Mouse (Mus musculus) hindbrain, embryonic 11.5 days (tissue): ENCODE data around the gene Ptpn11. TPM values are rescaled to one million over a fixed set of nuclear protein-coding genes. Genes with fewer than 3 reads are reported as not detected.
"Not testable (repeated sequence)": the region's sequence is repeated elsewhere in the genome, so short reads cannot be mapped to it uniquely, and the experiment has no call there.

Experiments used
- ATAC-seq: fragments of 200-750 bp; cut with Nextera tagmentation; 2 replicates; pipeline ENCODE4 v1.8.0; 2017; ENCODE audit warnings: mild to moderate bottlenecking, moderate TSS enrichment, moderate library complexity; ENCODE audit not compliant: low FRiP score
- DNase-seq: peaks from one replicate; pipeline ENCODE4 v3.0.0-alpha.2; 2015; ENCODE audit warnings: low spot score
- H3K27ac ChIP-seq: fragments of 300-500 bp; sonication (generic); 2 replicates; pipeline ENCODE4 v1.5.1; 2014; ENCODE audit warnings: mild to moderate bottlenecking, low read depth, low read length
- H3K27me3 ChIP-seq: fragments of 300-500 bp; sonication (generic); 2 replicates; pipeline ENCODE4 v1.6.1; 2014; ENCODE audit warnings: mild to moderate bottlenecking, low read length, moderate library complexity, mixed read lengths; ENCODE audit not compliant: control insufficient read depth, insufficient read depth
- H3K36me3 ChIP-seq: fragments of 300-500 bp; sonication (generic); 2 replicates; pipeline ENCODE4 v1.6.1; 2014; ENCODE audit warnings: mild to moderate bottlenecking, low read length, moderate library complexity, mixed read lengths; ENCODE audit not compliant: control insufficient read depth, insufficient read depth
- H3K4me1 ChIP-seq: fragments of 300-500 bp; sonication (generic); replicated peaks from 2 replicates; pipeline ENCODE4 v1.6.1; 2014; ENCODE audit warnings: low read length, mixed read lengths; ENCODE audit not compliant: control insufficient read depth, insufficient read depth
- H3K4me2 ChIP-seq: fragments of 300-500 bp; sonication (generic); replicated peaks from 2 replicates; pipeline ENCODE4 v1.6.1; 2014; ENCODE audit warnings: mild to moderate bottlenecking, low read depth, low read length
- H3K4me3 ChIP-seq: fragments of 300-500 bp; sonication (generic); 2 replicates; pipeline ENCODE4 v1.5.1; 2014; ENCODE audit warnings: low read depth, low read length
- H3K9ac ChIP-seq: fragments of 300-500 bp; sonication (generic); 2 replicates; pipeline ENCODE4 v1.6.1; 2014; ENCODE audit warnings: low read depth, low read length
- H3K9me3 ChIP-seq: fragments of 300-500 bp; sonication (generic); 2 replicates; pipeline ENCODE4 v1.6.1; 2016; ENCODE audit warnings: low read length; ENCODE audit not compliant: control insufficient read depth
- WGBS: fragments of 180-500 bp; shearing (Covaris S2); extraction: QIAGEN DNeasy Blood & Tissue Kit; methylation state at CpG from one replicate; pipeline ENCODE4 v1.1.7; 2014; 5-methylcytosine and 5-hydroxymethylcytosine counted together
- polyA plus RNA-seq: library from polyadenylated mRNA; unstranded; fragments of >200 nt; fragmentation: Nextera tagmentation; extraction: Ambion mirVana; gene quantifications from 2 replicates; pipeline ENCODE4 v1.2.1, GENCODE M21; 2014

Gene Ptpn11
- polyA plus RNA-seq, 1 experiment from 2014 or later: 32.4 TPM

- H3K4me3 ChIP-seq: no peak overlapping the region
- H3K4me2 ChIP-seq: no peak overlapping the region
- DNase-seq (no peak), ATAC-seq (no peak)
- no peak overlapping the region for H3K27ac ChIP-seq
- H3K27me3 ChIP-seq: no peaks in the 10 kb centered on the region
- H3K9ac ChIP-seq: no peak overlapping the region
- WGBS: 88% methylated on average over 2 of the region's 2 CpGs
- H3K9me3 ChIP-seq: no peaks in the 10 kb centered on the region
- no peaks in the 10 kb centered on the region for H3K4me1 ChIP-seq
- H3K36me3 ChIP-seq: 0 out of 2 replicates have a peak, but pooled peaks cover 1% of the 10 kb centered on the region
Observed at GRCm38 (mm10) chr5:121217313-121217634, 26.1 kb upstream of the Ptpn11 start.

- ATAC-seq, H3K27me3 ChIP-seq, H3K4me3 ChIP-seq, H3K36me3 ChIP-seq, H3K4me2 ChIP-seq, H3K27ac ChIP-seq, H3K9ac ChIP-seq, H3K9me3 ChIP-seq, H3K4me1 ChIP-seq, DNase-seq: not testable (repeated sequence)
- 90% methylated on average over 9 of the region's 9 CpGs for WGBS
Observed at GRCm38 (mm10) chr5:121216584-121217312, 25.6 kb upstream of the Ptpn11 start.

GRCm38 (mm10) chr5:121216126-121216446 is 24.9 kb upstream of the Ptpn11 start:
- Histone ChIP-seq H3K4me1 (no peaks in the 10 kb centered on the region), H3K36me3 (0 out of 2 replicates have a peak, but pooled peaks cover 10% of the 10 kb centered on the region), H3K9ac (no peak overlapping the region), H3K27me3 (no peaks in the 10 kb centered on the region), H3K27ac (no peak overlapping the region), H3K9me3 (no peaks in the 10 kb centered on the region), H3K4me2 (no peak overlapping the region), H3K4me3 (no peak overlapping the region)
- no peak for ATAC-seq
- 84% methylated on average over 12 of the region's 12 CpGs for WGBS
- no peak for DNase-seq

GRCm38 (mm10) chr5:121215380-121216125 is 24.4 kb upstream of the Ptpn11 start:
- no peak overlapping the region for H3K27ac ChIP-seq
- no peaks in the 10 kb centered on the region for H3K27me3 ChIP-seq
- DNase-seq (peak; percentile 85), ATAC-seq (no peak)
- H3K9ac ChIP-seq: no peak overlapping the region
- no peak overlapping the region for H3K4me2 ChIP-seq
- no peak overlapping the region for H3K4me3 ChIP-seq
- H3K4me1 ChIP-seq: no peaks in the 10 kb centered on the region
- WGBS: 49% methylated on average over 12 of the region's 13 CpGs
- no peaks in the 10 kb centered on the region for H3K9me3 ChIP-seq
- peaks cover 12% of the 10 kb centered on the region; the same call in 1 of the 2 replicates for H3K36me3 ChIP-seq

- H3K4me1 ChIP-seq: no peaks in the 10 kb centered on the region
- no peak overlapping the region for H3K4me2 ChIP-seq
- no peak overlapping the region for H3K27ac ChIP-seq
- no peak for DNase-seq
- H3K36me3 ChIP-seq: peaks cover 12% of the 10 kb centered on the region; the same call in 1 of the 2 replicates
- H3K9ac ChIP-seq: no peak overlapping the region
- H3K27me3 ChIP-seq: no peaks in the 10 kb centered on the region
- no peak for ATAC-seq
- H3K9me3 ChIP-seq: no peaks in the 10 kb centered on the region
- no peak overlapping the region for H3K4me3 ChIP-seq
- 59% methylated on average over 7 of the region's 7 CpGs for WGBS
Observed at GRCm38 (mm10) chr5:121214707-121215106, 23.5 kb upstream of the Ptpn11 start.

- ATAC-seq (no peak), DNase-seq (no peak)
- Histone ChIP-seq H3K27me3 (no peaks in the 10 kb centered on the region), H3K27ac (no peak overlapping the region), H3K4me3 (no peak overlapping the region), H3K4me2 (no peak overlapping the region), H3K4me1 (no peaks in the 10 kb centered on the region), H3K9me3 (no peaks in the 10 kb centered on the region), H3K9ac (no peak overlapping the region), H3K36me3 (peaks cover 18% of the 10 kb centered on the region)
- 93% methylated on average over 6 of the region's 6 CpGs for WGBS
Observed at GRCm38 (mm10) chr5:121212108-121212507, 20.9 kb upstream of the Ptpn11 start.

- Histone ChIP-seq H3K4me1 (peaks cover 7% of the 10 kb centered on the region; the same call in 1 of the 2 replicates), H3K9me3 (no peaks in the 10 kb centered on the region), H3K36me3 (peaks cover 22% of the 10 kb centered on the region), H3K4me2 (no peak overlapping the region), H3K4me3 (no peak overlapping the region), H3K27me3 (no peaks in the 10 kb centered on the region), H3K9ac (no peak overlapping the region), H3K27ac (no peak overlapping the region)
- WGBS: 88% methylated on average over 1 of the region's 1 CpGs
- no peak for ATAC-seq
- no peak for DNase-seq
Observed at GRCm38 (mm10) chr5:121210601-121210924, 19.4 kb upstream of the Ptpn11 start.

GRCm38 (mm10) chr5:121209755-121210600 is 18.8 kb upstream of the Ptpn11 start:
- Histone ChIP-seq H3K27me3 (no peaks in the 10 kb centered on the region), H3K4me2 (no peak overlapping the region), H3K4me3 (no peak overlapping the region), H3K9ac (no peak overlapping the region), H3K36me3 (peaks cover 22% of the 10 kb centered on the region), H3K27ac (no peak overlapping the region), H3K4me1 (peaks cover 7% of the 10 kb centered on the region; the same call in 1 of the 2 replicates), H3K9me3 (no peaks in the 10 kb centered on the region)
- DNase-seq: no peak
- 96% methylated on average over 9 of the region's 9 CpGs for WGBS
- ATAC-seq: no peak
